ENCODE assay signal across 9 mouse cellular contexts in the genomic region with DNA sequence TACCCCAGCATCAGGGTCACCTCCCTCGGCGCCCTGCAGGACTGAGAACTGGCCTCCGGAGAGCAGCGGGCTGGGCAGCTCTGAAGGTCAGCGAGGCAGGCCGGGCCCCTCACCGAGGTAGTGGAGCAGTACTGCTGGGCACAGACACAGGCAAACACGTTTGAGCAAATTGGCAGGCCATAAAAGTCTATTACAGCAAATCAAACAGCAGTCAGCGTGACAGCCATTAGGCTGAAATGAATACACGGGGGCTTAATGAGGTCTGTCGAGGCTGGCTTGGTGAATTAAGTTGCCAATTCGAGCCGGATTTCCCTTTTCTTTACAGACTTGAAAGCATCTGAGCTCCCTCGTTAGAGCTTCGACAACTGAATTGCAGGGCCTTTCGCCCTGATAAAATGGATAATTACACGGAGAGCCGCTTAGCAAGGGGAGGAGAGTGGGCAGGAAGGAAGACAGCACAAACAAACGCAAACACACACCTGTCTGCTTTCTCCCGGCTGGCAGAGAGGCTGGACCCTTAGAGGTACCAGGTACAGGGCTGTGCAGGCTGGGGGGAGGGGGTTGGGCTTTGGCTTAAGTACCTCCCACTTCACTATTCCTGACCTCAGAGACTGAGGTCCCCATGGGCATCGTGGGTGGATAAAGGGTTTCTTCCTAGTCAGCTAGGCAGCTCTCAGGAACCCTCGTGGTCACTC.
A peak's percentile ranks its signal among the peaks of the same experiment; 100 is the strongest.
DNase-seq lines count a peak whose midpoint lies in the region; ATAC-seq lines count a peak whose summit lies in the region.
"Had no signal": no experiment of that assay in that cellular context is flagged by ENCODE, and none has a peak within 500 bp of the region (broad histone marks: within the 10 kb centered on the region; RNA-seq: fewer than 3 reads in every experiment).

No protein-coding gene starts in this region.

- H3K27ac ChIP-seq in forebrain, embryonic 10.5 days, result peak overlapping the region; percentile 53
- H3K27ac ChIP-seq in hindbrain, embryonic 15.5 days (replicated peaks), result peak overlapping the region; percentile 46; the same call in 1 of the 2 replicates
- no peak overlapping the region for H3K27ac ChIP-seq in neural tube, embryonic 12.5 days

- H3K9ac ChIP-seq in hindbrain, embryonic 15.5 days, result no peak overlapping the region
- no peak overlapping the region for H3K9ac ChIP-seq in neural tube, embryonic 12.5 days

- peak overlapping the region; percentile 9; the same call in 1 of the 2 replicates for H3K4me3 ChIP-seq in forebrain, embryonic 10.5 days
- no peak overlapping the region for H3K4me3 ChIP-seq in hindbrain, embryonic 15.5 days
- no peak overlapping the region for H3K4me3 ChIP-seq in neural tube, embryonic 12.5 days

- DNase-seq in layer of hippocampus, postnatal 14 days (ENCODE audit: low spot score in 2 of 2), result peak; percentile 13 to 41
- DNase-seq in layer of hippocampus, postnatal 36 days, result no peak
- DNase-seq in forebrain, embryonic 10.5 days (ENCODE audit: extremely low spot score, low spot score), result peak; percentile 60
- no peak for DNase-seq in urinary bladder, postnatal 25 days (ENCODE audit: low spot score)
- DNase-seq in spleen, postnatal 36 days (ENCODE audit: low spot score in 2 of 2), result no peak
- DNase-seq: gastrocnemius, postnatal 10 days had no signal

- 16% methylated on average over 22 of the region's 22 CpGs for WGBS in forebrain, embryonic 10.5 days
- WGBS in hindbrain, embryonic 15.5 days, result 20% methylated on average over 22 of the region's 22 CpGs
- WGBS in neural tube, embryonic 12.5 days, result 4% methylated on average over 22 of the region's 22 CpGs

- peaks cover 44% of the 10 kb centered on the region for H3K4me1 ChIP-seq in forebrain, embryonic 10.5 days
- H3K4me1 ChIP-seq in hindbrain, embryonic 15.5 days (replicated peaks), result peaks cover 17% of the 10 kb centered on the region
- H3K4me1 ChIP-seq in neural tube, embryonic 12.5 days, result peaks cover 20% of the 10 kb centered on the region

- H3K36me3 ChIP-seq in forebrain, embryonic 10.5 days (replicated peaks), result no peaks in the 10 kb centered on the region
- H3K36me3 ChIP-seq in hindbrain, embryonic 15.5 days, result no peaks in the 10 kb centered on the region
- H3K36me3 ChIP-seq in neural tube, embryonic 12.5 days, result no peaks in the 10 kb centered on the region

- peak; percentile 28; the same call in 1 of the 2 replicates for ATAC-seq in hindbrain, embryonic 15.5 days (ENCODE audit: low FRiP score, low read depth)
- ATAC-seq in neural tube, embryonic 12.5 days (ENCODE audit: low FRiP score, low read depth), result peak; percentile 51
- ATAC-seq: inflammation-experienced regulatory T-cells, adult 6 months had no signal

- peak overlapping the region; percentile 24; the same call in 1 of the 2 replicates for H3K4me2 ChIP-seq in hindbrain, embryonic 15.5 days
- H3K4me2 ChIP-seq in neural tube, embryonic 12.5 days (replicated peaks), result peak overlapping the region; percentile 38

- H3K9me3 ChIP-seq in forebrain, embryonic 10.5 days, result no peaks in the 10 kb centered on the region
- H3K9me3 ChIP-seq in hindbrain, embryonic 15.5 days, result no peaks in the 10 kb centered on the region
- no peaks in the 10 kb centered on the region for H3K9me3 ChIP-seq in neural tube, embryonic 12.5 days

- peaks cover 93% of the 10 kb centered on the region for H3K27me3 ChIP-seq in forebrain, embryonic 10.5 days (ENCODE audit: poor library complexity, severe bottlenecking)
- peaks cover 21% of the 10 kb centered on the region for H3K27me3 ChIP-seq in hindbrain, embryonic 15.5 days
- peaks cover 97% of the 10 kb centered on the region for H3K27me3 ChIP-seq in neural tube, embryonic 12.5 days (replicated peaks)

Comparison
In these comparisons a context has a peak if more than half of its experiments do, and no peak if none do; other contexts are left out.
1. DNase-seq: peak in layer of hippocampus, postnatal 14 days (2 of 2) and forebrain, embryonic 10.5 days (single experiment); none in layer of hippocampus, postnatal 36 days (0 of 2), urinary bladder, postnatal 25 days (single experiment) and spleen, postnatal 36 days (0 of 2).